Mouse (Mus musculus) small intestine, adult 2 months (tissue): Measurements from ENCODE around the gene Btbd18. TPM values are rescaled to one million over a fixed set of nuclear protein-coding genes. Genes with fewer than 3 reads are reported as not detected.
A peak's percentile ranks its signal among the peaks of the same experiment; 100 is the strongest.

Experiments used
- H3K27ac ChIP-seq: fragments of 200-500 bp; 2 replicates; pipeline ENCODE4 v1.5.1; 2012; ENCODE audit warnings: low read depth, low read length, control low read depth, inconsistent platforms; ENCODE audit not compliant: insufficient read depth
- H3K27me3 ChIP-seq: fragments of 200-500 bp; 2 replicates; pipeline ENCODE4 v1.6.1; 2012; ENCODE audit warnings: mild to moderate bottlenecking, moderate library complexity, low read length, inconsistent platforms; ENCODE audit not compliant: control insufficient read depth, insufficient read depth
- H3K36me3 ChIP-seq: fragments of 200-500 bp; 2 replicates; pipeline ENCODE4 v1.6.1; 2012; ENCODE audit warnings: mild to moderate bottlenecking, low read length, control low read depth, inconsistent platforms; ENCODE audit not compliant: control insufficient read depth, insufficient read depth
- H3K4me1 ChIP-seq: fragments of 200-500 bp; 2 replicates; pipeline ENCODE4 v1.6.1; 2012; ENCODE audit warnings: low read length, inconsistent platforms, mixed read lengths; ENCODE audit not compliant: control insufficient read depth, insufficient read depth, insufficient read length
- H3K4me3 ChIP-seq: fragments of 200-500 bp; 2 replicates; pipeline ENCODE4 v1.5.1; 2012; ENCODE audit warnings: low read depth, mild to moderate bottlenecking, control low read depth, inconsistent platforms, low read length, moderate library complexity
- CTCF ChIP-seq: fragments of 200-500 bp; IDR thresholded peaks from 2 replicates; pipeline ENCODE4 v1.5.1; 2012; ENCODE audit warnings: low read depth, mild to moderate bottlenecking, control low read depth, inconsistent platforms, low read length, moderate library complexity, mixed read lengths; ENCODE audit not compliant: insufficient replicate concordance, insufficient read length; ENCODE audit errors: extremely low read depth
- POLR2A ChIP-seq: fragments of 200-500 bp; IDR thresholded peaks from 2 replicates; pipeline ENCODE4 v1.6.1; 2012; ENCODE audit warnings: low read depth, mild to moderate bottlenecking, control low read depth, inconsistent platforms, low read length, moderate library complexity
- WGBS: fragments of 180-500 bp; shearing (Covaris S2); methylation state at CpG from one replicate; pipeline ENCODE4 v1.1.7; 2018; 5-methylcytosine and 5-hydroxymethylcytosine counted together
- polyA plus RNA-seq: library from polyadenylated mRNA; depleted of rRNA; stranded (reverse); fragments of >200 nt; gene quantifications from 2 replicates; pipeline ENCODE4 v1.2.3, GENCODE M21; 2012

The Btbd18 gene
- polyA plus RNA-seq, 1 experiment: not detected

DNA sequence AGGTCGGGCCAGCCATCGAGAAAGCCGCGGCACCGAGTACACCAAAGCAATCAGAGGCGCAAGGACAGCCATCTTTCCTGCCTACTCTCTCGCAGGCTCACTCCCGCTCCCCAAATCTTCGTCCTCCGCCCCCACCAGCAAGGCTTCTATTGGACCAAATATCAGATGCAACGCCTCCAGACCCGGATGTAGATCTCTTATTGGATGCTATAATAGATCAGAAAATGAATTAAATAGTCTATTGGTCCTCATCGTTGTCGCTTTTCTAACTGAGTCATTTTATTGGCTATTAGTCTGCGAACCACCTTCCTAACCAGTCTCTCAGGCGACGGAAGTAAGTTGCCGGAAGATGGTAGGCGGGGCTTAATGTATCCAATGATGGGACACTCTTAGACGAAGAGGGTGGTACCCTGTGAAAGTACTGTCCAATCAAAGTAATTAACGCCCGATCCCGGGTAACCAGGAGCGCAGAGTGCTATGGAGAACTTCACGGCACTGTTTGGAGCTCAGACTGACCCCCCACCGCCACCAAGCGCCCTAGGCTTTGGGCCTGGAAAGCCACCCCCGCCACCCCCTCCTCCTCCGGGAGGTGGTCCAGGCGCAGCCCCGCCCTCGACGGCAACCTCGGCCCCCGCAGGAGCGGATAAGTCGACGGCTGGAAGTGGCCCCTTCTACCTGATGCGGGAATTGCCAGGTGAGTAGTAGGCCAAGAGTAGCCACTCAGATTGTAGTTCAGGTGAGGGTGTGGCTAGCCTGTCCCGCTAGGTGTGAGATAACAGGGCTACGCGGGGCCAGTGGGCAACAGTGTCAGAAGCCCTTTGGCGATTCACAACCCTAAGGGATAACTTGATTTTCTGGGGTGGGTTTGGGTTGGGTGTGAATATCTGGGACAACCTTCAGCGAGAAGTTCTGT lies 19.3 kb downstream of the Btbd18 start, which contains the start of the genes Gm28635 and Med19:
Gene Gm28635 (minus strand): TSS at position 74 of the 913 bp plus-strand sequence.
Gene Med19 (plus strand): TSS at position 435 of the 913 bp plus-strand sequence.
- Histone ChIP-seq H3K4me1 (no peaks in the 10 kb centered on the region), H3K27ac (peak within 1 kb of the TSS; percentile 58), H3K4me3 (peak within 1 kb of the TSS; percentile 76), H3K27me3 (no peaks in the 10 kb centered on the region), H3K36me3 (peaks cover 21% of the 10 kb centered on the region)
- WGBS: under 1% methylated on average over 44 of the region's 44 CpGs
- TF ChIP-seq CTCF: no peak
- peak; percentile 49; the same call in 1 of the 2 replicates for TF ChIP-seq POLR2A

DNA sequence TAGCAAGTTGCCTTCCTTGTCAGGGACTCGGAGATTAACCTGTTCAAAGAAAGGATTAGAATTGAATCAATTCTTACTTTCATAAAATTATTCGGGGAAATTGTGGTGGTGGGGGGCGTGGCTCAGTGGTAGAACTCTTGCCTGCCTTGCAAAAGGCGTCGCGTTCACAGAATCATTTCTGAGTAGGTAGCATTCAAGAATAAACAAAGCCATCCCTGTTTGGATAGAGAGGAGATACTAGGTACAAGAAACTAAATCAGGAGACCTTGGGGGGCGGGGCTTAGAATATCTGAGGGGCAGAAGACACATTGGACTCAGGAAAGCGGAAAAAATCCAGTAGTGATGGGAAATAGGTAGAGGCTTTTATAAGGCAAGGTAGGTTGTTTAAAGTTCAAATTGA lies 20.1 kb downstream of the Btbd18 start, which contains the start of gene Tmx2:
Gene Tmx2 (minus strand): TSS at position 125 of the 400 bp plus-strand sequence.
- TF ChIP-seq CTCF: no peak
- TF ChIP-seq POLR2A: no peak
- no peak within 1 kb of the TSS for H3K27ac ChIP-seq
- H3K4me1 ChIP-seq: no peaks in the 10 kb centered on the region
- no peaks in the 10 kb centered on the region for H3K27me3 ChIP-seq
- peaks cover 18% of the 10 kb centered on the region for H3K36me3 ChIP-seq
- WGBS: 10% methylated on average over 8 of the region's 8 CpGs
- H3K4me3 ChIP-seq: peak within 1 kb of the TSS; percentile 76

DNA sequence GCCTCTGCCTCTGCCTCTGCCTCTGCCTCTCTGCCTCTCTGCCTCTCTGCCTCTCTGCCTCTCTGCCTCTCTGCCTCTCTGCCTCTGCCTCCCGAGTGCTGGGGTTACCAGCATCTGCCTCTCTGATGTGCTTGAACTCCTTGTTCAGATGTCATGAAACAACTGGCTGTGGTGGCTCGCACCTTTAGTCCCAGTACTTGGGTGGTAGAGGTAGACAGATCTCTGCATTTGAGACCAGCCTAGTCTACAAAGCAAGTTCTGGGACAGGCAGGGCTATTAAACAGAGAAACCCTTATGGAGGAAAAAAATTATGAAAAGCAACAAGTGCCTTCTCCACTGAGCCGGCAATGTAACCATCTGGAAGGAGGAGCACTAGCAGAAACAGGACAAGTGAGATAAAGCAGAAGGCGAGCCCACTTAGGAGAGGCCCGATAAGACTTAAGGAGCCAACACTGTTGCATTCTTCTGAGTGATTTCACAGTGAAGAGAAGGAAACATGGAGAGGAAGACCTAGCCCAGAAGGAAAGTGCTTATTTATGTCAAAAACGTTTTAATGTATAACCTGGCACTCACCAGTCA lies 23.8 kb downstream of the Btbd18 start:
- no peaks in the 10 kb centered on the region for H3K27me3 ChIP-seq
- H3K4me1 ChIP-seq: no peaks in the 10 kb centered on the region
- no peak overlapping the region for H3K4me3 ChIP-seq
- 42% methylated on average over 6 of the region's 6 CpGs for WGBS
- no peak for TF ChIP-seq POLR2A
- TF ChIP-seq CTCF: no peak
- peaks cover 23% of the 10 kb centered on the region for H3K36me3 ChIP-seq
- H3K27ac ChIP-seq: no peak overlapping the region

DNA sequence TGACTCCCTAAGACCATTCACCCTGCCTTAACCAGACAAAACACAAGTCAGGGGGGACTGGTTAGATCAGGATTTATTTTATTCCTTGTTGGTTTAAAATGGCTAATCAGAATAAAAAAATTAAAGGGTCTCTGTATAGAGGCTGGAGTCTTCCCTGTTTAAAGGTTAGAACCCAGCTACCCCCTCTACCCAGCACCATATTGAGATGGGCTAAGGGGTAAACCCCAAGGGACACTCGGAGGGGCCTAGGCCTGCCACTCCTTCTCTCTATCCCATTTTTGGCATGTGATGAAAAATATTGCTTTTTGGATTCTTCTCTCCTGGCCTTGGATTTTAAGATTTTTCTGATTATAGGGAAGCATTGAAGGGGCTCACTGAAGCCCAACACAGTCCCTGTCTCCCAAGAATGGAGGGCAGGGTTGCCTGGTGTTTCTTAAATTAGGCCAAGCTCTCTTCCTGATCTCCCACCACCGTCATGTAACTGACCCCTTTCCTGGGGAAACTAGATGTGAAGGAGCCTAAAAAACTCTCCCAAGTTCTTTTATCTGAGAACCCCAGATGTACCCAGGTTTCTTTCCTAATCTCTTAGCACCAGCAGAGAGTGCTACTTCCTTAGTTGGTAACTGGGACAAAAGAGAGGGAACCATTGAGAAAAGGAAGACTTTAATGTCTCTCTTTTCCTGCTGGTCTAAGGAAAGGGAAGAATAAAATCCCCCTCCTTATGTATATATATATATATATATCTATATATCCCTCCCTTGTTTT lies 29.4 kb downstream of the Btbd18 start:
- no peak for TF ChIP-seq CTCF
- no peak for TF ChIP-seq POLR2A
- 79% methylated on average over 2 of the region's 2 CpGs for WGBS

DNA sequence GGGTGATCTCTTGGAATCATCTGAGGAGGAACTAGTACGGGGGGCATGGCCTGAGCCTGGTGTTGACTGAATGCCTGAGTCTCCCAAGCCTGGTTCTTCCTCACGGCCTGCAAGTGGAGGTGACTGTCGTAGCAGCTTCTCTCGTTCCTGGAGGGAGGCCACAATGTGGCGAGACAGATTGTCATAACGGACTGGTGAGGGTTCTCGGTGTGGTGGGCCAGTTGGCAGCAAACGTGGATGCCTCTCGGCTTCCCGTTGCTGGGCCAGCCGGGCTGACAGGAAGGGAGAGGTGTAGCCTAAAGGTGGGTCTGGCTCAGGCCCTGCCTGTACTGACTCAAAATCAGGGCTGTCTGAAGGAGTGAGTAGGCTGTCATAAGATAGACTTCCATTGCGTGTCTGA lies 31.2 kb downstream of the Btbd18 start:
- no peak overlapping the region for H3K4me3 ChIP-seq
- H3K27me3 ChIP-seq: no peaks in the 10 kb centered on the region
- H3K4me1 ChIP-seq: no peaks in the 10 kb centered on the region
- no peak overlapping the region for H3K27ac ChIP-seq
- WGBS: 89% methylated on average over 12 of the region's 12 CpGs
- H3K36me3 ChIP-seq: peaks cover 72% of the 10 kb centered on the region
- no peak for TF ChIP-seq CTCF
- TF ChIP-seq POLR2A: no peak

More for the DNA sequence above, 29.4 kb downstream of the Btbd18 start:
- H3K27ac ChIP-seq: no peak overlapping the region
- no peaks in the 10 kb centered on the region for H3K27me3 ChIP-seq
- no peak overlapping the region for H3K4me3 ChIP-seq
- H3K4me1 ChIP-seq: no peaks in the 10 kb centered on the region
- peaks cover 61% of the 10 kb centered on the region for H3K36me3 ChIP-seq

DNA sequence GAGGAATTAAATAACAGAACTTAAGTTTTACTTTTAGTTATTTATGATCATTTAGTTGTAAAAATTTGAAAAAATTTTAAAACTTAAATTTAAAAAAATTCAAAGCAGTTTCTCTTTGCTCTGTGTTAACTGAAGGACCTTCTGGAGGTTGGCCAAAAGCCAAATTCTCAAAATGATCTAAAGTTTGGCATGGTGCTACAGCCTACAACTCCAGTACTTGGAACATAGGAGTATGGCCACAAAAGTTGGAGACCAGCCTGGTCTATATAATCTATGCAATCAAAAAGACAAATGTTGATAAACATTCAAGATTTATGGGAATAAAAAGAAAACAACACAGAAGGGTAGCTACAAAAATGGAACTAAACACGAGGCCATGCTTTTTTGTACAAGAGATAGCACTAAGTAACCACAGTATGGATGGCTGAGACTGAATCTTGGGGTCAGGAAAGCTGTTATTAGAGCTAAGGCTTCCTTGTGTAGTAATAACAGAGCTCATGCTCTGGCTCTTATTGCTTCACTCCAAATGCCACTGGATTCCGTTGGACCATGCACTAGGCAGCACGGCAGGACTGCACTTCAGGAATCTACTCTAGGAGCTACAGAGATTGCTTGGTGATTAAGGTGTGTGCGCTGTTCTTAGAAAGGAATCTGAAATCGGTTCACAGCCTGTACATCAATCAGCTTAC lies 36.3 kb downstream of the Btbd18 start:
- TF ChIP-seq POLR2A: no peak
- TF ChIP-seq CTCF: no peak
- H3K27me3 ChIP-seq: no peaks in the 10 kb centered on the region
- H3K4me3 ChIP-seq: no peak overlapping the region
- H3K4me1 ChIP-seq: no peaks in the 10 kb centered on the region
- 82% methylated on average over 5 of the region's 5 CpGs for WGBS
- H3K36me3 ChIP-seq: peaks cover 58% of the 10 kb centered on the region
- H3K27ac ChIP-seq: no peak overlapping the region
